Mouse (Mus musculus) limb, embryonic 15.5 days (tissue): ENCODE results near the gene Ppp1r27. TPM values are rescaled to one million over a fixed set of nuclear protein-coding genes. Genes with fewer than 3 reads are reported as not detected.
"Not testable (repeated sequence)": the region's sequence is repeated elsewhere in the genome, so short reads cannot be mapped to it uniquely, and the experiment has no call there.

Experiments
- ATAC-seq: fragments of 200-750 bp; cut with Nextera tagmentation; 2 replicates; pipeline ENCODE4 v1.8.0; 2017; ENCODE audit warnings: low read depth, moderate TSS enrichment; ENCODE audit not compliant: insufficient number of reproducible peaks, low FRiP score, low TSS enrichment
- H3K27ac ChIP-seq: fragments of 300-500 bp; sonication (generic); 2 replicates; pipeline ENCODE4 v1.5.1; 2015; ENCODE audit warnings: moderate library complexity, mild to moderate bottlenecking, inconsistent platforms
- H3K27me3 ChIP-seq: fragments of 300-500 bp; sonication (generic); 2 replicates; pipeline ENCODE4 v1.6.1; 2015; ENCODE audit warnings: inconsistent platforms
- H3K36me3 ChIP-seq: fragments of 300-500 bp; sonication (generic); 2 replicates; pipeline ENCODE4 v1.6.1; 2015; ENCODE audit warnings: inconsistent platforms
- H3K4me1 ChIP-seq: fragments of 300-500 bp; sonication (generic); 2 replicates; pipeline ENCODE4 v1.6.1; 2015; ENCODE audit warnings: inconsistent platforms
- H3K4me2 ChIP-seq: fragments of 300-500 bp; sonication (generic); 2 replicates; pipeline ENCODE4 v1.6.1; 2015; ENCODE audit warnings: mild to moderate bottlenecking, inconsistent platforms
- H3K4me3 ChIP-seq: fragments of 300-500 bp; sonication (generic); 2 replicates; pipeline ENCODE4 v1.5.1; 2015; ENCODE audit warnings: mild to moderate bottlenecking, inconsistent platforms
- H3K9ac ChIP-seq: fragments of 300-500 bp; sonication (generic); 2 replicates; pipeline ENCODE4 v1.6.1; 2015; ENCODE audit warnings: inconsistent platforms
- H3K9me3 ChIP-seq: fragments of 300-500 bp; sonication (generic); 2 replicates; pipeline ENCODE4 v1.6.1; 2016; ENCODE audit warnings: inconsistent platforms
- WGBS: fragments of 180-500 bp; shearing (Covaris S2); methylation state at CpG from one replicate; pipeline ENCODE4 v1.1.7; 2015; 5-methylcytosine and 5-hydroxymethylcytosine counted together
- polyA plus RNA-seq: library from polyadenylated mRNA; unstranded; fragments of >200 nt; fragmentation: Nextera tagmentation; extraction: Ambion mirVana; gene quantifications from 2 replicates; pipeline ENCODE4 v1.2.1, GENCODE M21; 2015

The Ppp1r27 gene
- polyA plus RNA-seq, 1 experiment from 2014 or later = 3.2 TPM

- H3K36me3 ChIP-seq = no peaks in the 10 kb centered on the region
- no peak overlapping the region for H3K9ac ChIP-seq
- peak overlapping the region; percentile 63 for H3K27ac ChIP-seq
- H3K4me3 ChIP-seq = no peak overlapping the region
- no peaks in the 10 kb centered on the region for H3K9me3 ChIP-seq
- no peak; the same call in 1 of the 2 replicates for ATAC-seq
- WGBS = 64% methylated on average over 6 of the region's 6 CpGs
- no peak overlapping the region for H3K4me2 ChIP-seq
- H3K27me3 ChIP-seq = no peaks in the 10 kb centered on the region
- peaks cover 27% of the 10 kb centered on the region for H3K4me1 ChIP-seq
Measured at GRCm38 (mm10) chr11:120518558-120518957, 32.4 kb downstream of the Ppp1r27 start.

GRCm38 (mm10) chr11:120518027-120518426, 32.9 kb downstream of the Ppp1r27 start:
- H3K4me2 ChIP-seq = no peak overlapping the region
- H3K27me3 ChIP-seq = no peaks in the 10 kb centered on the region
- WGBS = 51% methylated on average over 6 of the region's 6 CpGs
- H3K9ac ChIP-seq = no peak overlapping the region
- H3K4me1 ChIP-seq = peaks cover 27% of the 10 kb centered on the region
- H3K27ac ChIP-seq = peak overlapping the region; percentile 63
- H3K4me3 ChIP-seq = no peak overlapping the region
- no peaks in the 10 kb centered on the region for H3K36me3 ChIP-seq
- no peak for ATAC-seq
- H3K9me3 ChIP-seq = no peaks in the 10 kb centered on the region

GRCm38 (mm10) chr11:120517147-120517546, 33.8 kb downstream of the Ppp1r27 start:
- no peak for ATAC-seq
- Histone ChIP-seq H3K4me2 (no peak overlapping the region), H3K4me1 (peaks cover 27% of the 10 kb centered on the region), H3K9me3 (no peaks in the 10 kb centered on the region), H3K27ac (no peak overlapping the region), H3K27me3 (no peaks in the 10 kb centered on the region), H3K9ac (no peak overlapping the region), H3K4me3 (no peak overlapping the region), H3K36me3 (no peaks in the 10 kb centered on the region)
- WGBS = 77% methylated on average over 4 of the region's 4 CpGs

- H3K27me3 ChIP-seq = no peaks in the 10 kb centered on the region
- no peak overlapping the region for H3K4me2 ChIP-seq
- H3K9ac ChIP-seq = no peak overlapping the region
- no peaks in the 10 kb centered on the region for H3K9me3 ChIP-seq
- no peak overlapping the region for H3K4me3 ChIP-seq
- no peaks in the 10 kb centered on the region for H3K36me3 ChIP-seq
- 18% methylated on average over 17 of the region's 17 CpGs for WGBS
- H3K4me1 ChIP-seq = peaks cover 31% of the 10 kb centered on the region
- ATAC-seq = peak; percentile 68; the same call in 1 of the 2 replicates
- H3K27ac ChIP-seq = no peak overlapping the region
Measured at GRCm38 (mm10) chr11:120515611-120516010, 35.3 kb downstream of the Ppp1r27 start.

- not testable (repeated sequence) for H3K27me3 ChIP-seq, H3K9me3 ChIP-seq, H3K36me3 ChIP-seq, H3K9ac ChIP-seq, H3K4me2 ChIP-seq, H3K27ac ChIP-seq, ATAC-seq, H3K4me3 ChIP-seq
- peaks cover 27% of the 10 kb centered on the region for H3K4me1 ChIP-seq
- WGBS = 86% methylated on average over 2 of the region's 2 CpGs
Measured at GRCm38 (mm10) chr11:120514262-120514661, 36.7 kb downstream of the Ppp1r27 start.

GRCm38 (mm10) chr11:120512790-120513453, 38.0 kb downstream of the Ppp1r27 start:
- no peak overlapping the region for H3K4me3 ChIP-seq
- H3K9me3 ChIP-seq = no peaks in the 10 kb centered on the region
- WGBS = 30% methylated on average over 6 of the region's 6 CpGs
- no peak overlapping the region for H3K4me2 ChIP-seq
- no peak overlapping the region for H3K9ac ChIP-seq
- H3K36me3 ChIP-seq = no peaks in the 10 kb centered on the region
- peaks cover 20% of the 10 kb centered on the region for H3K4me1 ChIP-seq
- no peaks in the 10 kb centered on the region for H3K27me3 ChIP-seq
- H3K27ac ChIP-seq = no peak overlapping the region
- no peak for ATAC-seq

- Histone ChIP-seq H3K4me2 (peak overlapping the region; percentile 38), H3K36me3 (no peaks in the 10 kb centered on the region), H3K4me3 (peak overlapping the region; percentile 25), H3K4me1 (peaks cover 13% of the 10 kb centered on the region; the same call in 1 of the 2 replicates), H3K9me3 (no peaks in the 10 kb centered on the region), H3K9ac (0 out of 2 replicates have a peak overlapping the region, but pooled peaks have one; percentile 26), H3K27me3 (no peaks in the 10 kb centered on the region), H3K27ac (peak overlapping the region; percentile 23)
- ATAC-seq = no peak
- 3% methylated on average over 16 of the region's 16 CpGs for WGBS
Measured at GRCm38 (mm10) chr11:120510375-120511030, 40.4 kb downstream of the Ppp1r27 start.

GRCm38 (mm10) chr11:120509940-120510339, 41.0 kb downstream of the Ppp1r27 start:
- Histone ChIP-seq H3K4me3 (no peak overlapping the region), H3K27ac (0 out of 2 replicates have a peak overlapping the region, but pooled peaks have one; percentile 23)

GRCm38 (mm10) chr11:120508290-120508870, 42.6 kb downstream of the Ppp1r27 start:
- WGBS = 85% methylated on average over 9 of the region's 9 CpGs
- no peaks in the 10 kb centered on the region for H3K27me3 ChIP-seq
- H3K27ac ChIP-seq = no peak overlapping the region
- peaks cover 13% of the 10 kb centered on the region; the same call in 1 of the 2 replicates for H3K4me1 ChIP-seq
- no peak overlapping the region for H3K4me3 ChIP-seq
- no peaks in the 10 kb centered on the region for H3K9me3 ChIP-seq
- H3K36me3 ChIP-seq = no peaks in the 10 kb centered on the region
- H3K4me2 ChIP-seq = no peak overlapping the region
- no peak for ATAC-seq
- H3K9ac ChIP-seq = no peak overlapping the region

More at GRCm38 (mm10) chr11:120509940-120510339, 41.0 kb downstream of the Ppp1r27 start:
- Histone ChIP-seq H3K27me3 (no peaks in the 10 kb centered on the region), H3K4me2 (no peak overlapping the region), H3K4me1 (peaks cover 13% of the 10 kb centered on the region; the same call in 1 of the 2 replicates), H3K9me3 (no peaks in the 10 kb centered on the region), H3K9ac (no peak overlapping the region), H3K36me3 (no peaks in the 10 kb centered on the region)
- WGBS = 38% methylated on average over 4 of the region's 4 CpGs
- no peak for ATAC-seq

GRCm38 (mm10) chr11:120507611-120508289, 43.2 kb downstream of the Ppp1r27 start:
- no peaks in the 10 kb centered on the region for H3K27me3 ChIP-seq
- no peaks in the 10 kb centered on the region for H3K9me3 ChIP-seq
- peaks cover 13% of the 10 kb centered on the region; the same call in 1 of the 2 replicates for H3K4me1 ChIP-seq
- no peak overlapping the region for H3K9ac ChIP-seq
- WGBS = 68% methylated on average over 13 of the region's 13 CpGs
- no peak for ATAC-seq
- no peak overlapping the region for H3K27ac ChIP-seq
- no peak overlapping the region for H3K4me3 ChIP-seq
- no peak overlapping the region for H3K4me2 ChIP-seq
- H3K36me3 ChIP-seq = no peaks in the 10 kb centered on the region

GRCm38 (mm10) chr11:120506899-120507298, 44.0 kb downstream of the Ppp1r27 start:
- Histone ChIP-seq H3K27ac (no peak overlapping the region), H3K9ac (no peak overlapping the region), H3K9me3 (no peaks in the 10 kb centered on the region), H3K36me3 (no peaks in the 10 kb centered on the region), H3K27me3 (no peaks in the 10 kb centered on the region), H3K4me1 (peaks cover 13% of the 10 kb centered on the region; the same call in 1 of the 2 replicates), H3K4me3 (no peak overlapping the region), H3K4me2 (no peak overlapping the region)
- ATAC-seq = no peak
- 52% methylated on average over 4 of the region's 4 CpGs for WGBS
